Mouse (Mus musculus) cerebellum, postnatal 10 days (tissue): ENCODE results near the gene Gm10643.

ENCODE experiments used
- DNase-seq, 2 experiments: peaks; one replicate each; pipeline ENCODE4 v3.0.0; 2021; ENCODE audit warnings: mixed read lengths in 2 of 2

The Gm10643 gene

GRCm38 (mm10) chr8:84038015-84038414 lies 26.9 kb downstream of the Gm10643 start:
- DNase-seq: no peak

DNA sequence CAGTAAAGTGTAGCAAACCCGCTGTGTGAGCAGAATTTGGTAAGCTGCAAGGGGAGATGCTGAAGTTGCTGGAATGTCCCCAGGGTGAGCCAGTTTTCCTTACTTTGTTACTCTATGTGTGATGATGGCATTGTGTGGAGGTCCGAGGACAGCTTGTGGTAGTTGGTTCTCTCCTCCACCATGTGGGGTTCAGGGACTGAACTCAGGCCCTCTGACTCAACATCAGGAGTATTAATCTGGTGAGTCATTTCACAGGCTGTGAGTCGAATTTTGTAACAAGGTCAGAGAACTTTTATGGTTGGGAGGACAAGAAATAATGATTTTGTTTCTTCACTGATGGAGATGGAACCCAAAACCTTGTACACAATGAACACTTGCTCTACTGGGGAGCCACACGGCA lies 32.2 kb downstream of the Gm10643 start:
- DNase-seq: no peak

DNA sequence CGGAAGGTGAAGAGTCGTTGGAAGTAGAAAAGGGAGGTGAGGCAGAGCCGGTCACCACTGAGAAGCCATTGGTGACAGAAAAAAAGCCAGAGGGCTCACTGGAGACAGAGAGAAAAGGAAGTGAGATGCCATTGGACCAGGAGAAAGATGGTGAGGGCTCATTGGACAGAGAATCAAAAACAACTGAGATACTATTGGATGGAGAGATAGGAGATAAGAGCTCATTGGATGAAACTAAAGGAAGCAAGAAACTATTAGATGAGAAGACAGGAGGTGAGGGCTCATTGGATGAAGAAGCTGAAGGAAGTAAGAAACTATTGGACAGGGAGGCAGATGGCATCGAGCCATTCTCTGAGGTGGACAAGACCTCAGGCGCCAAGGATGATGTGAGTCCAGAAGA lies 35.7 kb downstream of the Gm10643 start:
- peak in 1 of 2 experiments; percentile 22 for DNase-seq

- no peak for DNase-seq
These were observed 37.5 kb downstream of the Gm10643 start for GRCm38 (mm10) chr8:84027449-84027848.

- DNase-seq: peak; percentile 60 to 74
These were observed 39.1 kb downstream of the Gm10643 start for GRCm38 (mm10) chr8:84025863-84026262.

DNA sequence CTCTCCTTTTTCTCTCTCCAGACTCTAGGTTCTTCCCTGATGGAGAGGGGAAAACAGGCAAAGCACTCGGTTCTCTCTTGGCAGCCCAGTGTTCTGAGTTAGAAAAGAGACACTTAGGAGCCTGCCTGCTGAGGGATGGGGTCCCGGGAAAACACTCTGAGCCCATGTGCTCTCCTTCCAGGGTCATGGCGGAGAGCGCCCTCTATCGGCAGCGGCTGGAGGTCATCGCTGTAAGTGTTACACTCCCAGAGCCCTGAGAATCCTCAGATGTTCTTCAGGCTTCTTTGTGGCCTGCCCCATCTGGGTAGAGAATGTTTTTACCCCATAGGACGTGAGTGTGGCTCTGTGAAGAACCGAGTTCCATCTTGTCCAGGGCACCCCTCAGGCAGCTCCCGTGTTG lies 40.8 kb downstream of the Gm10643 start:
- peak; percentile 72 to 76 for DNase-seq

- DNase-seq: no peak
These were observed 41.3 kb downstream of the Gm10643 start for GRCm38 (mm10) chr8:84023631-84024030.

- DNase-seq: peak; percentile 40 to 48
These were observed 41.9 kb downstream of the Gm10643 start for GRCm38 (mm10) chr8:84023085-84023484.

GRCm38 (mm10) chr8:84021569-84021968 lies 43.4 kb downstream of the Gm10643 start:
- no peak for DNase-seq

GRCm38 (mm10) chr8:84021096-84021495 lies 43.8 kb downstream of the Gm10643 start, which contains the start of gene Palm3:
Gene Palm3, plus strand, starts transcription at chr8:84021471.
- DNase-seq: no peak

GRCm38 (mm10) chr8:84019738-84020137 lies 45.2 kb downstream of the Gm10643 start:
- DNase-seq: no peak

DNA sequence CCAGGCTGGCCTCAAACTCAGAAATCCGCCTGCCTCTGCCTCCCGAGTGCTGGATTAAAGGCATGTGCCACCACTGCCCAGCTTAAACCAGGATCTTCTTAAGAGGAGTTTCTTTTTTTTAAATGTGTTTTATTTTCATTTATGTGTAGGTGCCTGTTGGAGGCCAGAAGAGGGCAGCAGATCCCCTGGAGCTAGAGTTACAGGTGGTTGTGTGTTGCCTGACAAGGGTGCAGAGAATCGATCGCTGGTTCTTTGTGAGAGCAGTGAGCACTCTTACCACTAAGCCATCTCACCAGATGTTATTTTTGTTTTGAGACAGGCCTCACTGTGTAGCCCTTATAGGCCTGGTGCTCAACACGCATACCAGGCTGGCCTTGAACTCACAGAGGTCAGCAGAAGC lies 49.1 kb downstream of the Gm10643 start:
- DNase-seq: no peak
